Mouse (Mus musculus) left cerebral cortex, adult 2 months (tissue): Measurements from ENCODE around the gene Cog2. TPM values are rescaled to one million over a fixed set of nuclear protein-coding genes. Genes with fewer than 3 reads are reported as not detected.
A peak's percentile ranks its signal among the peaks of the same experiment; 100 is the strongest.

Experiments used
- DNase-seq, 2 experiments: peaks; one replicate each; pipeline ENCODE4 v3.0.0; 2021 to 2022; ENCODE audit warnings: low spot score in 2 of 2, mixed read lengths in 1 of 2; ENCODE audit errors: extremely low spot score in 1 of 2
- H3K27ac ChIP-seq: fragments of 200-600 bp; 2 replicates; pipeline ENCODE4 v1.8.1; 2022
- H3K4me3 ChIP-seq: fragments of 200-600 bp; 2 replicates; pipeline ENCODE4 v1.8.1; 2022
- CTCF ChIP-seq: fragments of 200-600 bp; IDR thresholded peaks from 2 replicates; pipeline ENCODE4 v1.8.1; 2022; ENCODE audit warnings: antibody characterized with exemption, mild to moderate bottlenecking, moderate library complexity
- intact Hi-C: fragments of 180-260 bp; cut with DNase I; formaldehyde crosslinking; loops from one replicate; pipeline ENCODE4 v1.15.1; 2025
- total RNA-seq, 2 experiments: library from RNA; stranded (reverse); gene quantifications; 2 replicates each; pipeline ENCODE4 v1.2.3; 2021

Cog2 gene
- total RNA-seq, 2 experiments from 2014 or later = 35.1 to 46.5 TPM

DNA sequence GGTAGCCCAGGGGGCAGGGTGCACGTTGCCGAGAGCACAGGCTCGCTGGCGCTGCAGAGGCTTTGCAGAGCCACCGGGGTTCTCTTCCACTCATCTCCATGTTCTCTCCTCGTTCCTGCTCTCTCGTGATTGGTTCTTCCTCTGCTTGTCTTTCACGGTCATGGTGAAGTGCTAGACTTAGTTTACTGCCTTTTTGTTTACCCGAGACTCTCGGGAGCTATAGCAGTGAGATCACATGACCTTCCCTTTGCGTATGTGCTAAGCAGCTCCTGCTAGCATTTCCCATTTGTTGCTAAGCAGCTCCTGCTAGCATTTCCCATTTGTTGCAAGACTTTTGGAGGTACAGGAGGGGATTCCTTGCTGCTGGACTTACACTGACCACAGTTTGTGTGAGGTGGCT, 26.7 kb downstream of the Cog2 start:
- DNase-seq = no peak
- TF ChIP-seq CTCF = no peak
- H3K4me3 ChIP-seq = no peak overlapping the region
- intact Hi-C loops = no loop called here
- H3K27ac ChIP-seq = peak overlapping the region; percentile 42

GRCm38 (mm10) chr8:124548187-124548586, 27.6 kb downstream of the Cog2 start:
- Histone ChIP-seq H3K4me3 (no peak overlapping the region), H3K27ac (0 out of 2 replicates have a peak overlapping the region, but pooled peaks have one; percentile 10)
- TF ChIP-seq CTCF = peak; percentile 31
- no peak for DNase-seq
- intact Hi-C loops = no loop called here

DNA sequence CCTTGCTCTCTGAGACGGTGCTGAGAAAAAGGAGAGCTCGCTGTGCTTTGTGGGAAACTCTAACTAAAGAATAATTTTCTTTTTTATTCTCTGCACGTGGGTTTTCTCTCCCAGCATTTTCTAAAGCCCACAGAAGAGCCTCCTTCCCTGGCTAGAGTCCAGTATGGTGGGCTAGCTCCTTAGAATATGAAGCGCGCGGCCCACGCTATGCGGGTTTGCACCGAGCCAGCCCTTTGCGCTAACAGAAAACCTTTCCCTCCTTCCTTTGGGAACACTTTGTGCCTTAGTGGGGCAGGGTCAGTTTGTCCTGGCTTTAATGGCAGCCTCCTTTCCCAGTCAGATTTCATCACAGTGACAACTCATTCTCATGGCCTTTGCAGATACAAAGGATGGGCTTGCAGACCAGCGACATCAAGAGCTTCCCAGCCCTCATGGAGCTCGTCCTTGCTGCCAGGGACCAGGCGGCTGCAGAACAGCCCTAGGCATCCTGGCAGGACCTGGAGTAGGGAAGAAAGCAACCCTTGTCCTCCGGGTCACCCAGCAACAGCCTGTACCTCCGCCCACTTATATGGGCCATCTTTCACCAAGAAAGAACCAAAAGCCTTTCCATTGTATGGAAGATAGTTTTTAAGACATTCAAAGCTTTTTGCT, 30.6 kb downstream of the Cog2 start:
- DNase-seq = no peak
- no peak for TF ChIP-seq CTCF
- no peak overlapping the region for H3K4me3 ChIP-seq
- intact Hi-C loops = no loop called here
- peak overlapping the region; percentile 13 for H3K27ac ChIP-seq

DNA sequence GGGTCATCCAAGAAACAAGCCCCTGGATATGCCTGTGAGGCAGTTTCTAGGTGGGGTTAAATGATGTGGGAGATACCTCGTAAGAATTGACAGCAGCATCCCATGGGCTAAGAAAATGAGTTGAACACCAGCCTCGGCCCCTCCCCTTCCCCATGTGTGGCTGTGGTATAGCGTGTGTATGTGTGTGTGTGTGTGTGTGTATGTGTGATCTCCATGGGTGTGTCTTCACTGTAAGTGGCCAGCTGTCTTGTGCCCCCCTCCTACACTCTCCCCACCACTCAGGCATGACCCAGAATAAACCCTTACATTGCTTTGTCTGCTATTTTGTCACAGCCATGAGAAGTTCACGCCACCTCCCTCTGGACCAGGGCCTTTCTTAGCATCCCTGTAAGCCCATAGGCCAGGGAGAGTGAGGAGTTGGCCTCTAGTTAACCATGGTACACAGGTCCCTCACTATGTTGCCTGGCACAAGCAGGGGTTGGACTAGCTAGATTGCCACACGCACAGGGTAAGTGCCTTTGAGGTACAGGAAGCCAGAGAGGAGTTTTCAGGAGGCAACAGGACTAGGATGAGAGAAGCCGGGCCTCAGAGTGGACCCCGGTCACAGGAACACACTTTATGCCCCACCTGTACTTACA, 34.7 kb downstream of the Cog2 start:
- DNase-seq = no peak
- intact Hi-C loops = no loop called here
- no peak for TF ChIP-seq CTCF
- Histone ChIP-seq H3K27ac (no peak overlapping the region), H3K4me3 (no peak overlapping the region)

- Histone ChIP-seq H3K27ac (peak overlapping the region; percentile 58), H3K4me3 (no peak overlapping the region)
- intact Hi-C loops = no loop called here
- TF ChIP-seq CTCF = no peak
- no peak for DNase-seq
Measured at GRCm38 (mm10) chr8:124556164-124556563, 35.6 kb downstream of the Cog2 start.

GRCm38 (mm10) chr8:124556658-124557057, 36.1 kb downstream of the Cog2 start:
- DNase-seq = peak; percentile 48 to 57
- intact Hi-C loops = no loop called here

DNA sequence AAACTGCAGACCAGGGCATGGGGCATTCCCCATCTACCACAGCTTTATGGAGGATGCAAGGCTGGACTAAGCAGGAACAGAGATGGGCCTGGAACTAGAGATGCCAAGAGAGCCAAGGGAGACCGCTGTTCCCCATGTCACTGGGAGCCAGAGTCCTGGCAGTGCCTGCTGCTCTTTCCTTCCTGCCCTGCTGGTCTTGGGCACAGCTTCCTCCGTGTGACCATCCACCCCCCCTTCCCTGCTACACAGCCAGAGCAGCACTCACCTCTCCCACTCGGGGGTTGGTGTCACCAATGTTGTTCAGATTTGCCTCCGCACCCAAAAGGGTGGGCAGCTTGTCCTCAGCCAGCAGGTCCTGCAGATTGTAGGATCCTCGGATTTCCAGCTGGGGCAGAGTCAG, 36.9 kb downstream of the Cog2 start:
- TF ChIP-seq CTCF = no peak
- H3K27ac ChIP-seq = peak overlapping the region; percentile 58
- intact Hi-C loops = no loop called here

More at GRCm38 (mm10) chr8:124556658-124557057, 36.1 kb downstream of the Cog2 start:
- H3K27ac ChIP-seq = peak overlapping the region; percentile 58
- no peak overlapping the region for H3K4me3 ChIP-seq
- no peak for TF ChIP-seq CTCF

GRCm38 (mm10) chr8:124567126-124567525, 46.6 kb downstream of the Cog2 start:
- intact Hi-C loops = no loop called here
- no peak for DNase-seq

More for the DNA sequence above, 36.9 kb downstream of the Cog2 start:
- DNase-seq = no peak
- no peak overlapping the region for H3K4me3 ChIP-seq

GRCm38 (mm10) chr8:124567584-124567983, 47.0 kb downstream of the Cog2 start:
- no peak for DNase-seq
- intact Hi-C loops = no loop called here
- TF ChIP-seq CTCF = no peak
- Histone ChIP-seq H3K27ac (no peak overlapping the region), H3K4me3 (no peak overlapping the region)

More at GRCm38 (mm10) chr8:124567126-124567525, 46.6 kb downstream of the Cog2 start:
- H3K4me3 ChIP-seq = no peak overlapping the region
- no peak for TF ChIP-seq CTCF
- H3K27ac ChIP-seq = no peak overlapping the region

DNA sequence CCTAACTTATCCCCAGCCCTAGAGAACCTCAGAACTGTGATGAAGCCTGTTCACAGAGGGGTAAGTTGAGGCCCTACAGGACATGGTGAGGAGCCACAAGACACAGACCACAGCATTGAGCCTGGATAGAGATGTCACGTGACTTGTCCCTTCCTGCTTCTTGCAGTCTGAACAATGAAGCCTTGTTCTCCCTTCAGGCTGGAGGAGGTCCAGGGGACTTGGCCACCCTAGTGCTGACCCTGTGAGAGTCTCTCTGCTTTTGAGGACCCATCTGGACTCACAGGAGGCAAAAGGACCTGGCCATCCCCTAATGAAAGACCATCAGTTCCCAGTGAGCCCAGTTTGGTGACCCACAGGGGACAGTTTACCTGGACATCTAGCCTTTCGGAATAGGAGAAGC, 48.5 kb downstream of the Cog2 start:
- H3K4me3 ChIP-seq = no peak overlapping the region
- intact Hi-C loops = no loop called here
- DNase-seq = peak in 1 of 2 experiments; percentile 42

DNA sequence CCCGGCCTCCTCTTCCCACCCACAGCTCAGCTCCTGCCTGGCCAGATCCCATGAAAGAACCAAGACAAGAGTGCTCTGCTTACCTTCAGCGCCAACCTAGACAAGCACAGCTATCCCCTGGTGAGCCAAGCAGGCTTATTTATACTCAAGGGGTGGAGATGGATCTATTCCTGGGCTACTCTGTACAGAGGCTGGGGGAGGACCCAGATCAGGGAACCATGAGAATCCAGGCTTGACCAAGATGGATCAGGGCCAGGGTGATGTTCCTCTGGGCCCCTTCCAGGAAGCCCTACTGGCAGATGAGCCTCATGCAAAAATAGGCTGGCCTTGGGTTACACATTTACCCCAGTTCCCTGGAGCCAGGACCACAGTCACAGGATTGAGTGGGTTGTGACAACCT, 49.0 kb downstream of the Cog2 start, which contains the start of gene Agt:
TSS of gene Agt (minus strand) at position 114 of the 400 bp plus-strand sequence.
- intact Hi-C loops = no loop called here
- H3K27ac ChIP-seq = peak within 1 kb of the TSS; percentile 81
- no peak for TF ChIP-seq CTCF

More for the DNA sequence above, 48.5 kb downstream of the Cog2 start:
- peak overlapping the region; percentile 81 for H3K27ac ChIP-seq
- TF ChIP-seq CTCF = no peak

GRCm38 (mm10) chr8:124571732-124572429, 51.3 kb downstream of the Cog2 start:
- intact Hi-C loops = loop anchor here (5.0 kb wide), 1 partner anchor 175 kb away; no protein-coding TSS in a partner anchor
- no peak for DNase-seq
- TF ChIP-seq CTCF = no peak
- Histone ChIP-seq H3K27ac (no peak overlapping the region), H3K4me3 (no peak overlapping the region)

More for the DNA sequence above, 49.0 kb downstream of the Cog2 start, which contains the start of gene Agt:
- no peak within 1 kb of the TSS for H3K4me3 ChIP-seq
- no peak for DNase-seq
